Mouse (Mus musculus): ENCODE measurements at regions not wholly inside any gene's neighbourhood (a gene's known extent, or its start where the extent isn't known, plus 50 kb on each side); places are given as distances from the start of the nearest gene placed in this dataset.

- 0 out of 2 replicates have a peak, but pooled peaks have one; percentile 14 for ATAC-seq
- 0 out of 2 replicates have a peak, but pooled peaks cover 4% of the 10 kb centered on the region for H3K4me1 ChIP-seq (ENCODE audit: insufficient read depth)
- H3K27ac ChIP-seq (ENCODE audit: low read depth, low read length), result no peak overlapping the region
- H3K4me3 ChIP-seq (ENCODE audit: low read depth, low read length), result no peak overlapping the region
- no peak overlapping the region for H3K9ac ChIP-seq
- no peak for TF ChIP-seq CTCF (IDR thresholded peaks at IDR 0.05; ENCODE audit: low read depth)
- H3K4me2 ChIP-seq (ENCODE audit: low read depth), result no peak overlapping the region
- peak; percentile 39 for DNase-seq
- 45% methylated on average over 3 of the region's 3 CpGs for WGBS
- H3K36me3 ChIP-seq (ENCODE audit: insufficient read depth), result no peaks in the 10 kb centered on the region
- H3K27me3 ChIP-seq (ENCODE audit: insufficient read depth, low read length), result no peaks in the 10 kb centered on the region
- no peaks in the 10 kb centered on the region for H3K9me3 ChIP-seq (ENCODE audit: low read length)
Observed at GRCm38 (mm10) chr16:55418871-55419270, 121.1 kb upstream of the Zpld1 start.

GRCm38 (mm10) chr16:55400818-55401217 is 103.0 kb upstream of the Zpld1 start:
- no peak overlapping the region for H3K4me3 ChIP-seq (ENCODE audit: low read depth, low read length)
- H3K27ac ChIP-seq (ENCODE audit: low read depth, low read length), result no peak overlapping the region
- H3K36me3 ChIP-seq (ENCODE audit: insufficient read depth), result no peaks in the 10 kb centered on the region
- ATAC-seq, result no peak
- DNase-seq, result no peak
- H3K9me3 ChIP-seq (ENCODE audit: low read length), result no peaks in the 10 kb centered on the region
- no peak overlapping the region for H3K9ac ChIP-seq
- H3K27me3 ChIP-seq (ENCODE audit: insufficient read depth, low read length), result no peaks in the 10 kb centered on the region
- H3K4me2 ChIP-seq (ENCODE audit: low read depth), result no peak overlapping the region
- TF ChIP-seq CTCF (IDR thresholded peaks at IDR 0.05; ENCODE audit: low read depth), result no peak
- no peaks in the 10 kb centered on the region for H3K4me1 ChIP-seq (ENCODE audit: insufficient read depth)

GRCm38 (mm10) chr16:55394864-55395263 is 97.1 kb upstream of the Zpld1 start:
- Histone ChIP-seq H3K9me3 (ENCODE audit: low read length) (no peaks in the 10 kb centered on the region), H3K27me3 (ENCODE audit: insufficient read depth, low read length) (no peaks in the 10 kb centered on the region), H3K4me2 (ENCODE audit: low read depth) (no peak overlapping the region), H3K9ac (no peak overlapping the region), H3K27ac (ENCODE audit: low read depth, low read length) (no peak overlapping the region), H3K36me3 (ENCODE audit: insufficient read depth) (no peaks in the 10 kb centered on the region), H3K4me1 (ENCODE audit: insufficient read depth) (no peaks in the 10 kb centered on the region), H3K4me3 (ENCODE audit: low read depth, low read length) (no peak overlapping the region)
- 77% methylated on average over 3 of the region's 3 CpGs for WGBS
- TF ChIP-seq CTCF (IDR thresholded peaks at IDR 0.05; ENCODE audit: low read depth), result no peak
- ATAC-seq (no peak), DNase-seq (no peak)

GRCm38 (mm10) chr16:55390400-55390799 is 92.6 kb upstream of the Zpld1 start:
- Histone ChIP-seq H3K9me3 (ENCODE audit: low read length) (no peaks in the 10 kb centered on the region), H3K27me3 (ENCODE audit: insufficient read depth, low read length) (no peaks in the 10 kb centered on the region), H3K4me2 (ENCODE audit: low read depth) (no peak overlapping the region), H3K9ac (no peak overlapping the region), H3K4me3 (ENCODE audit: low read depth, low read length) (no peak overlapping the region), H3K4me1 (ENCODE audit: insufficient read depth) (no peaks in the 10 kb centered on the region), H3K36me3 (ENCODE audit: insufficient read depth) (no peaks in the 10 kb centered on the region), H3K27ac (ENCODE audit: low read depth, low read length) (no peak overlapping the region)
- ATAC-seq (peak; percentile 82), DNase-seq (peak; percentile 3)
- 66% methylated on average over 7 of the region's 7 CpGs for WGBS
- TF ChIP-seq CTCF (IDR thresholded peaks at IDR 0.05; ENCODE audit: low read depth), result no peak

- no peak for TF ChIP-seq CTCF (IDR thresholded peaks at IDR 0.05; ENCODE audit: low read depth)
- no peak for DNase-seq
- Histone ChIP-seq H3K4me2 (ENCODE audit: low read depth) (no peak overlapping the region), H3K9ac (no peak overlapping the region), H3K4me1 (ENCODE audit: insufficient read depth) (no peaks in the 10 kb centered on the region), H3K27ac (ENCODE audit: low read depth, low read length) (no peak overlapping the region), H3K9me3 (ENCODE audit: low read length) (no peaks in the 10 kb centered on the region), H3K4me3 (ENCODE audit: low read depth, low read length) (no peak overlapping the region), H3K36me3 (ENCODE audit: insufficient read depth) (no peaks in the 10 kb centered on the region), H3K27me3 (ENCODE audit: insufficient read depth, low read length) (no peaks in the 10 kb centered on the region)
- WGBS, result 54% methylated on average over 7 of the region's 7 CpGs
- ATAC-seq, result no peak
Observed at GRCm38 (mm10) chr16:55379996-55380395, 82.2 kb upstream of the Zpld1 start.

- Histone ChIP-seq H3K36me3 (ENCODE audit: insufficient read depth) (no peaks in the 10 kb centered on the region), H3K9me3 (ENCODE audit: low read length) (no peaks in the 10 kb centered on the region), H3K9ac (no peak overlapping the region), H3K27ac (ENCODE audit: low read depth, low read length) (no peak overlapping the region), H3K4me2 (ENCODE audit: low read depth) (no peak overlapping the region), H3K4me3 (ENCODE audit: low read depth, low read length) (no peak overlapping the region), H3K4me1 (ENCODE audit: insufficient read depth) (no peaks in the 10 kb centered on the region), H3K27me3 (ENCODE audit: insufficient read depth, low read length) (no peaks in the 10 kb centered on the region)
- no peak for TF ChIP-seq CTCF (IDR thresholded peaks at IDR 0.05; ENCODE audit: low read depth)
- DNase-seq (no peak), ATAC-seq (no peak)
Observed at GRCm38 (mm10) chr16:55379189-55379588, 81.4 kb upstream of the Zpld1 start.

GRCm38 (mm10) chr16:55378701-55379100 is 80.9 kb upstream of the Zpld1 start:
- Histone ChIP-seq H3K27ac (ENCODE audit: low read depth, low read length) (no peak overlapping the region), H3K9me3 (ENCODE audit: low read length) (no peaks in the 10 kb centered on the region), H3K36me3 (ENCODE audit: insufficient read depth) (no peaks in the 10 kb centered on the region), H3K4me3 (ENCODE audit: low read depth, low read length) (no peak overlapping the region), H3K4me1 (ENCODE audit: insufficient read depth) (no peaks in the 10 kb centered on the region), H3K9ac (no peak overlapping the region), H3K4me2 (ENCODE audit: low read depth) (no peak overlapping the region), H3K27me3 (ENCODE audit: insufficient read depth, low read length) (no peaks in the 10 kb centered on the region)
- 81% methylated on average over 3 of the region's 3 CpGs for WGBS
- no peak for TF ChIP-seq CTCF (IDR thresholded peaks at IDR 0.05; ENCODE audit: low read depth)
- no peak for ATAC-seq
- DNase-seq, result no peak

- WGBS, result 94% methylated on average over 3 of the region's 3 CpGs
- H3K4me2 ChIP-seq (ENCODE audit: low read depth), result no peak overlapping the region
- no peak for ATAC-seq
Observed at GRCm38 (mm10) chr16:55375922-55376321, 78.1 kb upstream of the Zpld1 start.

More at GRCm38 (mm10) chr16:55375922-55376321, 78.1 kb upstream of the Zpld1 start:
- Histone ChIP-seq H3K4me3 (ENCODE audit: low read depth, low read length) (no peak overlapping the region), H3K4me1 (ENCODE audit: insufficient read depth) (no peaks in the 10 kb centered on the region), H3K27ac (ENCODE audit: low read depth, low read length) (no peak overlapping the region), H3K36me3 (ENCODE audit: insufficient read depth) (no peaks in the 10 kb centered on the region), H3K9me3 (ENCODE audit: low read length) (no peaks in the 10 kb centered on the region), H3K27me3 (ENCODE audit: insufficient read depth, low read length) (no peaks in the 10 kb centered on the region), H3K9ac (no peak overlapping the region)
- DNase-seq, result no peak
- no peak for TF ChIP-seq CTCF (IDR thresholded peaks at IDR 0.05; ENCODE audit: low read depth)
